Mouse (Mus musculus) monocyte, adult 2 months (primary cell): ENCODE data around the gene Irf2bpl.

ENCODE experiments used
- DNase-seq, 2 experiments: peaks; one replicate each; pipeline ENCODE4 v3.0.0; 2022; ENCODE audit warnings: low spot score in 2 of 2, low read depth in 1 of 2

Gene Irf2bpl

DNA sequence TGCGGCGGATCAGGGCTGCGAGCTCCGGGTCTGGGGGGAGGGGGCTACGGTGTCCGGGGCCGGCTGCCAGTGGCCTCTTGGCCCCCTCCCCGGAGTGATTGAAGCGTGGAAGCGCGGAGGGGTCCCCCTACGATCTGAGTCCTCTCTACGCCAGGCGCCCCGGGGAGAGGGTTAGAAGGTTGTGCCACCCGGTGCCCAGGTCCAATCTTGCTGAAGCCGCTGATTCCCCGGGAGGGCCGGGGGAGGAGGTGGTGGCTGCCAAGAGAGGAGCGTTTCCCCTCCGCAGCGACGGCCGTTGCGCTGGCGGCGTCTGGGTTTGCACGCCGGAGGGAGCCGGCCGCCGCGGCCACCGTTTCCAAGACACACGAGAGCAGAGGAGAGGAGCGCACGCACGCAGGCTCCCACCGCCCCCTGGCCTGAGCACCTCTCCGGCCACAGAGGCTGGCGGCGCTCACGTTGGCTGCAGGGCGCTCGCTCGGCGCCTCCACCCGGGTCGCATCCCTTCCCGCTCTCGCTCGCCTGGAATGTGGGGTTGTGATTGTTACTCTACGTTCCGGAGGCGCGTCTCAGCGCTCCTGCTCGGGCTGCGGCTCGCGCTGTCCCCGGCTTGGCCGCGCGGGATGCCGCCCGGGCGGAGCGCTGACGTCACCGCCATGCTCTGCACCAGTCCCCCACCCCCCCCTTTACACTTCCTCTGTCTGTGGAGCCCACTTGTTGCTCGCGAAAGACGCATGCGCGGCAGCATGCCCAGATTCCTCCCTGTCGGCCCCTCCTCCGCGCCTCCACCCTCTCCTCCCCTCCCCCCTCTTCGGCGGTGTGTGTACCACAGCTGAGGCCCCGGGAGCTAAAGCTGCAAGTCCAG, at the start of gene Irf2bpl:
TSS of gene Irf2bpl (minus strand) at position 602 of the 862 bp plus-strand sequence.
- DNase-seq, result peak in 1 of 2 experiments; percentile 76

DNA sequence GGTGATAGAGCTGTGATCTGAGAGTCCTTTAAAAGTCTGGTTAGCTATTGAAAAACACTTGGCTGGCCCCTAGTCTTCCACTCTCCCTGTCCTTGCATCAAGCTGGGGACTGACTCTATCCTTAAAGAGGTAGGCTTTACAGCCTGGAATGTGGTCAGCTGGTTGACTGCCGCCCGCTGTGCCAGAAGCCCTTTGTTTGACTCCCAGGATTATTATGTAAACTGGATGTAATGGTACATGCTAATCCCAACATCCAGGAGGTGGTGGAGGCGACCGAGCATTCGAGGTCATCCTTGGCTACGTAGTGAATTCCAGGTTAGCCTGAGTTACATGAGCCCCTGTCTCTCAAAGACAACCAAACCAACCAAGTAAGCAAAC, 48.0 kb upstream of the Irf2bpl start:
- no peak for DNase-seq

DNA sequence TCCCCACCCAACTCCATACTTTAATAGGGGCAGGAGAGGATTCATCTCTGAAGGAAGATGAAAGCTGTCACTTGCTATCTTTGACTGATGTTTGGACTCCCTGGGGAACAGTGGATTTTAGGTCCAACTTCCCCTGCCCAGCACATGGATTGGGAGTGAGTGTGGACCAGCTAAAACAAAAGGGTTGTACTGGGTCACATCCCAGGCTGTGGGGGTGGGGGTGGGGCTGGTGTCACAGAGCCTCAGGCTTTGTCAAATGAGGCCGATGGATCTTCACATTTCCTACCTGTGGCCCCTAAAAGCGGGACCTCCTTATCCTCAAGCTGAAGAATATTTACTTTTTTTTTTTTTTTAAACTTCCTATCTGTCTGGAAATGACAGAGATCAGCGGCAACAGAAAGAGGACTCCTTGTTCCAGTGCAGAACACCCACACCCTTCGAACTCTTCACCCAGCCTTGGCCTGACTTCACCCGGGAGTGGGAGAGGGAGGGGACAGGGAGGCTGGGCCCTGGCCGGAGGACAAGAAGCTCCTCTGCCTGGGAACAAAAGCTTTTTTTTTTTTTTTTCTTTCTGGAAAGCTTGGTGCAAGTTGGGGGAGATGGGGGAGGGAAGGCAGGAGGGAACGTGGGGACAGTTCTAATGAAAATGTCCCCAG, 47.4 kb upstream of the Irf2bpl start:
- no peak for DNase-seq

DNA sequence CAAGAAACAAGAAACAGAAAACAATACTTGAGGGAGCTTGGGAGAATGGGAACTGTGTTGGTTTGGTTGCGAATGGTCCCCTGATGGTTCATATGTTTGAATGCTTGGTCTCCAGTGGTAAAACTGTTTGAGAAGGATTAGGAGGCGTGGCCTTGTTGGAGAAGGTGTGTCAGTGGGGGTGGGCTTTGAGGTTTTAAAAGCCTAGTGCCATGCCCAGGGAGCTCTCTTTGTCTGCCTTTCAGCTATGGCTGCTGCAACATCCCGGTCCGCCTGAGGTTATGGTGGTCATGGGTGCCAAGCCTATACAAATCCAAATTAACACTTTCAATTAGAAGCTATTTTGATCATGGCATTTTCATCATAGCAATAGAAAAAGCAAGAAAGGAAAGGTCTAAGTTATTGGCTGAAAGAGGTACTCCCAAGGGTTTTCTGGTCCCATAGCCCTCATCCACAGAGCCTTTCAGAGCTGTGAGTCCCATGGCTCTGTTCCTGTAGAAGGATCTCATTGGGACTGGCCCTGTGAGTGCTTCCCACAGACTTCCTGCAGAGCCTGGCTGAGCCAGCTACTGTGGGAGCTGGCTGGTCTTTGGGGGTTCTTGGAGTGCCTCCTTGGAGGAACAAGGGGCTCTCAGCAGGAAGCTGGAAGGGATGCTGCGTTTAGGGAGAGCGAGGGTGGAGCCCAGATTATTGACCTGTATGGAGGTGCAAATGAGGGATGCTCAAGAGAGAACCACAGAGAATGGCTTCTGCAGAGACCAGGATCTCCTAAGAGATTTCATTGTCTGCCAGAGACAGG, 46.5 kb upstream of the Irf2bpl start:
- DNase-seq, result no peak

DNA sequence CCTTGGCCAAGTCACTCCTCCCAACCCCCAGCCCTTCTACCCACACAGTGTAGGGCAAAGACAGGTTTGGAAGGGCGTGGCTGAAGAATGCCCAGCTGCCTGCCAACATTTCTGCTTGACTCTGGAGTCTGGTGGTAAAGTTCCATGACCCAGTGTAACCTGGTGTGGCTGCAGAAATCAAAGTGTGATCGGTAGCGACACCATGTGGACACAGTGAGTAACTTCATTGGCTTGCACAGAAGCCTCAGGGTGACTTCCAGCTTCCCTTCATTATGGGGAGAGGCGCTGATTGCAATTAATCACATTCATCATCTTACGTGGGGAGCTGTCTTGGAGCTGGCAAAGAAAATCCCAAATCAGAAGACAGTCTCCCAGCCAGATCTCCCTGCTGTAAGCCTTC, 39.2 kb upstream of the Irf2bpl start:
- DNase-seq, result peak in 1 of 2 experiments; percentile 55

DNA sequence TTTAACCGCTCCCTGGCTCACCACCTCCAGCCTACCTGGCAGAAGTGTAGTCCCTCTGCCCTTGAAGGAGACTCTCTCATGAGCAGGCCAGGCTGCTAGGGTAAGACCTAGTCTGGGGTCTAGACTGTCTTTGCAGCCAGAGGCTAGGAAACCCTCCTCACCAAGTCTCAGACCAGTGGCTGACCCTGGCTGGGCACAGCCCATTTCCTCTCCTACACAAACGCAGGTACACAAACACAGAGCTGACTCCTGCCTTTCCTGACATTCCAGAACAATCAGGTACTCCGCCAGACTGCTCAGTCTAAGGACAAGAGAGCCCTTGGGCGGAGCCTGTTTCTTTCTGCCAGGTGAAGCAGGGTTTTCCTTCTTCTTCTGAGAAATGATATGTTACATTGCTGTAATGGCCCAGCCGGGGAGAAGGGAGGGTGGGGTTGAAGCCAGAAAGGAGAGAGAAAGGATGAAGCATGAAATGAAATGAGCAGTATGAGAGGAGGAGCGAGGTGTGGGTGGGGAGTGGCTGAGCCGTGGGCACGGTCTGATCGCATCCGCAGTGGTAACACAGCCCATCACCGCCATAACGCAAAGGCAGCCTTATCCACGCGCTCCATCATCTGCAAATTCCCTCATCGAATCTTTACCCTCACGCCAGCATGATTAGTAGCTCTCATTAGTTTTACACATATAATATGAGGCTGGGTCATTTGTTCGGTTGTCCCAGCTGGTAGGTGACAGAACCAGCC, 34.6 kb upstream of the Irf2bpl start:
- DNase-seq, result no peak

DNA sequence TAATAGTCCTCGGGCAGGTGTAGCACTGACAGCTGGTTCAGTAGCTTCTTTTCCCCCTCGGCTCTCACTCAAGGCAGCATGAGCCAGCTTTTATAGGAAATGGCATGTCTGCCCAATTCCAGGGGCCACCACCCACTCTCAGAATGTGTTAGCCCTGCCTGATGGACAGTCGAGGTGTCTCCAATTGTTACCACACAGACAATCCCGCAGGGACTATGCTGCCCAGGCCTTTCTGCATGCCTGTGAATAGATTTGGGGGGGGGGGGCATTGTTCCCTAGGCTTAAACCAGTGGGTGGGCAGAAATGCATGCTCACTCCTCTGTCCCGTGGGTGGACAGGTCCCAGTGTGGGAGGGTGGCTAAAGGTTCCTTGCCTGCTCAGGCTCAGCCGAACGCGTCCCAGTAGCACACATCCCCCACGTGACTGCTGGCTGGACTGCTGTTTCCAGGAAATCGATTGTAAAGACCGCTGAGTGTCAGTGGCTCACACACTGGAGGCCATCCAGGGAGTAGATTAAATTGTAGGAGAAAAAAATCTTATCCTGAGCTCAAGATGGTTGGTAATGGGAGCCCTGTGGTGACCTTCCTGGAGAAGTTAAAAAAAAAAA, 33.9 kb upstream of the Irf2bpl start:
- DNase-seq, result no peak

DNA sequence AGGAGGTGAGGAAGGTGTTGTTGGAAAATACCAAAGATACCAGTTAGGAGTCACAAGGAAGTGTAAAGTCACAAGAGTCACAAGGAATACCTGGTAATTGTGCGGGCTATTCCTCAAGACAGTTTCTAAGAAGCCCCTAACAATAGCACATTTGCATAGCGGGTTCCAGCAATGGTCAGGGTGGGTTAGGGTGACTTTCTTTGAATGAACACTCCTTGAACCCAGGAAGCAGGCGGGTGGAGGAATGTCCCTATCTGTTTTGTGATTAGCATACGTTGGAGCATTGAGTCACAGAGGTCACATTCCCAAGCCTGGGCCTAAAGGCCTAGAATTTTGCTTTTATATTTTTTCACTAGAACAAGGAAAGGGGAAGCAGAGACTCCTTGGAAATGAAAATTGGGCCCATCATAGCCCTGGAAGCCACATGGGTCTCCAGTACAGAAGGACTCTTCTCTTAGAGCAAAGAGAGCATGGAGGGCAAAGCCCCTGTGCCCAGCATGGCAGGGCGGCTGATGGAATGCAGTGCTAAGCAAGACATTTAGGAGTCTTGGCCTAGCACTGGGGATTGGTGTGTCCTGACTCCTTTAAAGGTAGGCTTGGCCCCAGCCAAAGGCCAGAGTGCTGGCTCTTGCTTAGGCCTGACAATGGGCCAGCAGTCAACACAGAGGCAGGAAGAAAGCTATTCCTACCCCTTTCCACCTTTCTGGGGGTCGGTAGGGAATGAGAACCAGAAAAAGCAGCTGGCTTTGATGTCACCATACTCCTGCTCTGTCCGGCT, 32.4 kb upstream of the Irf2bpl start:
- DNase-seq, result no peak

DNA sequence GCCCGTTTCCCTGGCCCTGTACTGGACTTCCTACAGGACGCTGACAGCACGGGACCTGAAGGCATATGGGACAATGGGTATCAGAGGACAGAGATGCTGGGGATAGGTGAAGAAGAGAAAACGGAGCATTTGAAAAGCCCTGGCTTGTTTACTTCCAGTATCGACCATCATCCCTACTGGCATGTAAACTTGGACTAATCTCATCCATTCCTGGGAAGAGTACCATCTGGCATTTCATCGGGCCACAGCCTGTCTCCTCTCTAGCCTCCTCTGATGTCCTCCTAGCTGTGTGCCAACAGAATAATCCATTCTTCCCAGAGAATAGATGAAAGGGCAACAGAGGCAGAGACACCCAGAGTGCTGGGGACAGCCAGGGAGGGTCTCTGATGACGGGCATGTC, 31.0 kb upstream of the Irf2bpl start:
- no peak for DNase-seq

DNA sequence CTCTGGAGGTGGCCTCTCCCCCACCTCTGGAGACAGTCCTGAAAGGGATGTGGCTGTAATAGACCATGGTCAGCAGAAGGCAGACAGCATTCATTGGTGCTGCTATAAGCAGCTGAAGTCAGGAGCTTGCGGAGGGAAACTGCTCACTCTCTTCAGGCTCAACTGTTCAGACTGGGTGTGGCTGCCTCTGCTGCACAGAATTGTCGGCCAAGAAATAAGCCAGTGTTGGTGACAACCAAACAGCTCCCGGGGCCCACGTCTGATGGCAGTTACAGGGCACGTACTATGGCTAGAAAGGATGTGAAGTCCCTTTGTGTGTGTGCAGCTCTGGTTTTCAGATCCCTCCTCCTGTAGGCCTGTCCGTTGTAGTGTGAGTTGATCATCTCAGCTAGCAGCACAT, 30.2 kb upstream of the Irf2bpl start:
- DNase-seq, result no peak

DNA sequence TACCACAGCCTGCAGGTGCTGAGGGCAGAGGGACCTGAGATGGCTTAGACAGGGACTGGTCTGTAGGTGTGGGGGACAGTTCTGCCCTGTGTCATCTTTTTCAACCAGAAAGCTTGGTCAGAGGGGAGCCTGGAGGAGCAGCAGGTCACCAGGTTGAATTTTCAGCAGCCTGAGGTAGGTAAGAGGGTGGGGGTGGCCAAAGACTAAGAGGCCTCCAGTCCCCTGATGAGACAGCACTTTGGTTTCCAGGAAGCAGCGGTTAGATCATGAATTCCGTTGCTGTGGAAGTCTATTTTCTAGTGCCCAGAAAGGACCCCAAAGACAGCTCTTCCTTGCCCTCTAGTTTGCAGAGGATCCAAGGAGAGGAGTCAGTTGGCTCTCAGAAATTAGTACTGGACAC, 29.8 kb upstream of the Irf2bpl start:
- DNase-seq, result no peak

DNA sequence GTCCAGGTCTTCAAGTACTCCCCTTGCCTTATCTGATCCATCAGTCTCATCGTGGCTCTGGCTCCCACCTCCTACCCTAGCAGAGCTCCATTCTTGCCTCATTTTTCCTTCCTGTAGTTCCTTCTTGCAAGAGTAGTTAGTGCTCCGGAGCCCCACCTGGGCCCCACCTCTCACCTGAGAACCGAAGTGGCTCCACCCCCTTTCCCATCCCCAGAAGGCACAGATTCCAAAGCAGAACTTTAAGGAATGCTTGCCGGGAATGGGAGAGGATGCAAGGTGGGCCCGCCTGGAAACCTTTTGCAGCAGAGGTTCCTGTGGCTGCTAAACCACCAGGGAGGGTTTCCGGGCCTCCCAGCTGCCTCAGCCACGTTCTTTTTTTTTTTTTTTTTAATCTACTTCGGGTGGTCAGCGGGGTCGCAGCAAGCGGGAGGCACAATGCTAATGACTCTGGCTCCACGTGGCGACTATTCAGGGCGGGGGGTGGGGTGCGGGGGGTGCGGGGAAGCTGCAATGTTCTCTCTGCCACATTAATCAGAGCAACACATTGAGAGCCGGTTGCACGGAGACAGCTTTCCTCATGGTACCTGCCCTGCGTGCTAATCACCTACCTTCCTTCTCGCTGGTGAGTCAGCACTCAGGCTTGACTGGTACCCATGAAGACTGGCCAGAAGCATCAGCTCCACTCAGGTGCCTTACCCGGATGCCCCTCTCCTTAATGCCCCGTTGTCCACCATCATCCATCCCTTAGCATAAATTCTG, 27.9 kb upstream of the Irf2bpl start:
- no peak for DNase-seq

DNA sequence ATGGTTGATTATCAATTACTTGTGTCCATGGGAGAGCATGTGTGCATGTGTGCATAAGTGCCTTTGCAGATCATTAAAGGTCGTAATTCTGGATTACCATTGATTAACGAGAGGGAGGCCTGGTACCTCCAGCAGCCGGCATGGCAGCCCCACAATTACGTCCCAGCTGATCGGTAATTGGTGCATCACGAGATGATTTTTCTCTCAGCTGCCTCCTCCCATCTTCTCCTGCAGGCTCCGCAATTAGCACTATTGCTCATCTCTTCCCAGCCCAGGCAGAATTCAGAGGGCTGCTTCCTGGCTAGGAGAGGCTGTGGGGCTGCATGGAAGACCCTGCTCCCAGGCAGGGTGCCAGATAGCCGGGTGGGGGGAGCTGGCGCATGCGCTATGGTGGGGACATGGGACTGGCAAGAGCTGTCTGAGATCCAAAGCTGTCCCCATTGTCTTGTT, 26.9 kb upstream of the Irf2bpl start:
- DNase-seq, result no peak

DNA sequence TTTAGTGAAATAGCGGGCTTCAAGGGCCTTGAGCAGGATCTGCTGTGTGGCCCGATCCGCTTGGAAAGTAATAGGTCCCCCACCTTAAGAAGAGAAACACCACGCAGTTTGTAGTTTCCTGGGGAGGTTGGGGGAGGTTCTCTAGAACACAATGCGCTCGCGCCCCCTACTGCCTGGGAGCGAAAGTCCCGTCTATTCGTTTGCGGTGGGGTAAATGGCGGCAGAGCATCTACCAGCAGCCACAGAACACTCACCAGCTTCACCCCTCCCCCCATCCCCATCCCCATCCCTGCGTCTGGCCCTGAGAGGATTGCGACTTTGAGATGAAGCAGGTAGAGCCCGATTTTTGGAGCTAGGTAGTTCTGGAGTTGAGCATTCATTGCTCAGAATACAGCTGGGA, 21.8 kb upstream of the Irf2bpl start:
- peak in 1 of 2 experiments; percentile 72 for DNase-seq

DNA sequence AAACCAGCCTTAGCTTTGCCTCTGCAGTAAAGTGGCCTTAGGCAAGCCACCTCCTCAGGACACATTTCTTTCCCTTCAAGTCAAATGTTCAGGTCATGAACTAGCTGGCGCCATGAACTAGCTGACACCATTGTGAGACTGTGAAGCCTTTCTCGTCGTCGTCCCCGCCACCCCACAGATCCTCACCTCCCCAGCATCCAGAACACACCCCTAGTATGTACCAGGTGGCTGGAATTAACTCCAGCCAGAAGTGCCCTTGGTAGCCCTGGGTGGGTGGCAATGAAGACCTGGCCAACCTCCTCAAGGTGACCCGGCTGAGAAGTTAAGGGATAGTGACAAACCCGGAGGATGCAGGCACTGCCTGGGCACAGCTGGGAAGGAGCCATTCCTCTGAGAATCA, 21.3 kb upstream of the Irf2bpl start:
- DNase-seq, result no peak

DNA sequence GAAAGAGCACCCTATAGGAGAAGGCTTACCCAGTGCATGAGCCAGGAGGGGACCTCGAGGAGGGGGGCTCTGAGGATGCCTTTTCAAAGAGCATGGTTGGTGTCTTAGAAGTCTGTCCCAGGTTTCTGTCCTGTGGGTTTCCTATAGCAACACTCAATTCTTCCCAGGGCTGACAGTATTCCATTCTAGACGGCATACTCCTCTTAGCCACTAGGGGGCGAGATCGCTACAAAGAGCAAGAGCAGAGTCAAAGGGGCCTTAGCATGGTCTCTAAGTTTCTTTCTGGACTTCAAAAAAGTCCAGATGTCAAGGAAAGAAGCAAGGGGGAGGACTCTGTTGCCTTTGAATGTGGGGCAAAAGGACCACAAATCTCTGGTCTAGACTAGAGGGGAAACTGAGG, 20.6 kb upstream of the Irf2bpl start:
- DNase-seq, result no peak

DNA sequence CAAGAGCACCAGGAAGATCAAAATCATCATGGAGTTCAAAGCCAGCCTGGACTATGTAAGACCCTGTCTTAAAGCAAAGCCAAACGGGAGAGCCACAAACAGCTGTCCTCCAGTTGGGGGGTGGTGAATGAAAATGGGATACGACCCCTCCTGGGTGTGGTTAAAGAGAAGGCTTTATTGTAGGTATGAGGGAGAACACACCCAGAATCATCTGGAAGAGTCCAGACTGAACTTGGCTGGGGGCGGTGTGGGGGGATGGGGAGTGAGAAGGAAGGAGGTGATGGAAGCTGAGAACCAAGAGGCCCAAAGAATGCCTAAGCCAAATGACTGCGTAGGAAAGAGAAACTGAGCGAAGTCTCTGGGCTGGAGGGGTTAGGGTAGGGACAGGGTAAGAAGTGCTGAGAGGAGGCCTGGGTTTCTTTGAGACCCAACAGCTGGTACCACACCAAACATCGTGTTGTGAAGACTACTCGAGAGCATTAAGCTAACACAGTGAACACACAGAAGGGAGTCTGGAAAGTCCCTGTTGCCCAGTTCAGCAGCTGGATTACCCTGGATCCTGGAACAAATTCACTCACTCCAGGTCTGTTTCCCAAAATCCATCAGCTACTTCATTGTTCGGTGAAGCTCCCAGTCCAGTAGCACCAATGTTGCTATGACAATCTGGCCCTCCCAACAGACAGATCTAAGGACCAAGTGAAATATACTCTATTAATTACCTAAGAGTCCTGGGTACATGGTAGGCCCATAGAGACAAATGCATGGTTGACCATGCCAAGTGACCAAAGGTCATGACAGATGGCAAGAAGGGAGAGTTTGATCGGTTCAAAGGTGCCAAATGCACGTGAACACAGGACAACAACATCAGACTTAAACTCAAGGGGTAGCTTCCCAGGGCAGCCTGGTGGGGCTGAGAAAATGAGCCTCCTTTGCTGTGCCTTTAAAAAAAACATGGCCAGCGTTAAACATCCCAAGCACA, 19.5 kb upstream of the Irf2bpl start:
- no peak for DNase-seq
